Mouse (Mus musculus) myocyte (in vitro differentiated cells): ENCODE data around the gene Nosip. TPM values are rescaled to one million over a fixed set of nuclear protein-coding genes. Genes with fewer than 3 reads are reported as not detected.
A peak's percentile ranks its signal among the peaks of the same experiment; 100 is the strongest.

Source experiments
- H3K27me3 ChIP-seq: one replicate; pipeline ENCODE4 v1.6.1; 2011; ENCODE audit not compliant: control insufficient read depth, insufficient read depth, insufficient read length
- H3K36me3 ChIP-seq: one replicate; pipeline ENCODE4 v1.6.1; 2011; ENCODE audit not compliant: control insufficient read depth, insufficient read depth
- H3K4me2 ChIP-seq: one replicate; pipeline ENCODE4 v1.6.1; 2011; ENCODE audit warnings: low read depth, control low read depth
- H3K4me3 ChIP-seq: one replicate; pipeline ENCODE4 v1.5.1; 2011; ENCODE audit warnings: mild to moderate bottlenecking, control low read depth, moderate library complexity
- H3K79me2 ChIP-seq: one replicate; pipeline ENCODE4 v1.6.1; 2011; ENCODE audit not compliant: control insufficient read depth, insufficient read depth
- H3ac ChIP-seq: one replicate; pipeline ENCODE4 v1.6.1; 2011; ENCODE audit not compliant: control insufficient read depth, insufficient read length
- CEBPB ChIP-seq: IDR thresholded peaks from 2 replicates; pipeline ENCODE4 v1.6.1; 2011; ENCODE audit warnings: mild to moderate bottlenecking, moderate library complexity; ENCODE audit not compliant: poor library complexity, insufficient read depth, severe bottlenecking
- E2F4 ChIP-seq: IDR thresholded peaks from one replicate; pipeline ENCODE4 v1.6.1; 2011; ENCODE audit warnings: mild to moderate bottlenecking, control low read depth, moderate library complexity; ENCODE audit not compliant: insufficient read depth
- MAX ChIP-seq: IDR thresholded peaks from one replicate; pipeline ENCODE4 v1.6.1; 2011; ENCODE audit warnings: low read depth, mild to moderate bottlenecking, control low read depth
- MYOD1 ChIP-seq, 3 experiments: IDR thresholded peaks; one replicate each; pipeline ENCODE4 v1.6.1; 2011; ENCODE audit warnings: control low read depth in 2 of 3, low read depth in 2 of 3, mild to moderate bottlenecking in 2 of 3, moderate library complexity in 1 of 3; ENCODE audit not compliant: insufficient read length in 2 of 3, control insufficient read depth in 1 of 3
- MYOG ChIP-seq, 3 experiments: IDR thresholded peaks; one replicate each; pipeline ENCODE4 v1.6.1; 2011; ENCODE audit warnings: control low read depth in 2 of 3, low read depth in 2 of 3, mild to moderate bottlenecking in 2 of 3; ENCODE audit not compliant: insufficient read length in 2 of 3, control insufficient read depth in 1 of 3, insufficient read depth in 1 of 3
- POLR2A ChIP-seq: IDR thresholded peaks from one replicate; pipeline ENCODE4 v1.6.1; 2011; ENCODE audit warnings: low read depth, mild to moderate bottlenecking, control low read depth, moderate library complexity; ENCODE audit not compliant: insufficient read length
- POLR2AphosphoS2 ChIP-seq: IDR thresholded peaks from one replicate; pipeline ENCODE4 v1.6.1; 2011; ENCODE audit warnings: low read depth, control low read depth; ENCODE audit not compliant: insufficient read length
- REST ChIP-seq: IDR thresholded peaks from one replicate; pipeline ENCODE4 v1.6.1; 2011; ENCODE audit warnings: mild to moderate bottlenecking, control low read depth, moderate library complexity; ENCODE audit not compliant: insufficient read depth, insufficient read length
- SRF ChIP-seq: IDR thresholded peaks from one replicate; pipeline ENCODE4 v1.6.1; 2011; ENCODE audit warnings: low read depth; ENCODE audit not compliant: control insufficient read depth, insufficient read length
- TCF12 ChIP-seq: IDR thresholded peaks from one replicate; pipeline ENCODE4 v1.6.1; 2011; ENCODE audit warnings: mild to moderate bottlenecking, control low read depth; ENCODE audit not compliant: poor library complexity, insufficient read depth, severe bottlenecking
- TCF3 ChIP-seq: IDR thresholded peaks from one replicate; pipeline ENCODE4 v1.6.1; 2011; ENCODE audit warnings: low read depth, control low read depth; ENCODE audit not compliant: insufficient read length
- USF1 ChIP-seq: IDR thresholded peaks from one replicate; pipeline ENCODE4 v1.6.1; 2011; ENCODE audit warnings: low read depth, mild to moderate bottlenecking, control low read depth, moderate library complexity
- polyA plus RNA-seq: library from polyadenylated mRNA; unstranded; fragments of >200 nt; fragmentation: generic; extraction: Trizol; gene quantifications from one replicate; pipeline ENCODE4 v1.2.1, GENCODE M21; 2012; ENCODE audit warnings: missing spikeins

Gene Nosip
- polyA plus RNA-seq, 1 experiment: 66.1 TPM

DNA sequence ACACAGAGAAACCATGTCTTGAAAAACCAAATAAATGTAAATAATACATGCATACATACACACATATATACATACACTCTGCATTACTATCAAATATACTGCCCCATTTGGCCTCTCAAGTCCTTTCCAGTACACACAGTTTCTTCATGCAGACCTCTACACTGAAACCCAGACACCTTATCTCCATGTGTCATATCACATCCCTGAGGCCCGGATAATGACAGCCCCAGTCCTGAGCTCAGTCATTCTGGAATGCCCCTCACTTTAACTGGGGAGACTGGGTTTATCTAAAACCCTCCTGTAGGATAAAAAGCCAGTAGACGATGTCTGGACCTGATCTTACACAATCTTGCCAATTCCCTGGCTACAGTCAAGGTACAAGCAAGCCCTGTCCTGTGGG, 51.2 kb downstream of the Nosip start:
- Histone ChIP-seq H3K79me2 (no peaks in the 10 kb centered on the region), H3K36me3 (peaks cover 6% of the 10 kb centered on the region), H3ac (no peak overlapping the region), H3K27me3 (no peaks in the 10 kb centered on the region), H3K4me3 (no peak overlapping the region), H3K4me2 (no peak overlapping the region)
- TF ChIP-seq MAX: no peak
- no peak for TF ChIP-seq SRF
- TF ChIP-seq TCF12: no peak
- no peak for TF ChIP-seq E2F4
- no peak for TF ChIP-seq TCF3
- TF ChIP-seq POLR2A: no peak
- TF ChIP-seq REST: no peak

GRCm38 (mm10) chr7:45117566-45117965, 55.3 kb downstream of the Nosip start:
- no peaks in the 10 kb centered on the region for H3K27me3 ChIP-seq
- no peak overlapping the region for H3K4me2 ChIP-seq
- peaks cover under 1% of the 10 kb centered on the region for H3K79me2 ChIP-seq
- TF ChIP-seq MYOG (IDR thresholded peaks at IDR 0.05; ENCODE audit: control insufficient read depth in 1 of 3, insufficient read depth in 1 of 3, insufficient read length in 2 of 3, low read depth in 2 of 3): no peak
- no peak for TF ChIP-seq REST
- no peak for TF ChIP-seq TCF3
- H3ac ChIP-seq: no peak overlapping the region
- no peak overlapping the region for H3K4me3 ChIP-seq
- peaks cover 33% of the 10 kb centered on the region for H3K36me3 ChIP-seq

DNA sequence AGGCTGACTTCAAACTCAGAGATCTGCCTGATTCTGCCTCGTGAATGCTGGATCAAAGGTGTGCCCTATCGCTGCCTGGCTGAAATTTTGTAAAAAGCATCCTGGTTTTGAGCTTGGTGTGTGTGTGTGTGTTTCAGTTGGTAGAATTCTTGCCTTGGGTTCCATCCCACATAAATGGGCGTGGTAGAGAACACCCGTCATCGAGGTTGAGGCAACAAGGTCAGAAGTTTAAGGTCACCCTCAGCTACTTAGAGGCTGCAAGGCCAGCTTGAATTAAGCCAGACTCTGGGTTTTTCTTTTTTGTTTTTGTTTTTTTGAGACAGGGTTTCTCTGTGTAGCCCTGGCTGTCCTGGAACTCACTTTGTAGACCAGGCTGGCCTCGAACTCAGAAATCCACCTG, 56.1 kb downstream of the Nosip start:
- H3K36me3 ChIP-seq: peaks cover 39% of the 10 kb centered on the region
- no peak overlapping the region for H3K4me2 ChIP-seq
- no peak overlapping the region for H3ac ChIP-seq
- H3K27me3 ChIP-seq: no peaks in the 10 kb centered on the region
- peaks cover 8% of the 10 kb centered on the region for H3K79me2 ChIP-seq
- H3K4me3 ChIP-seq: no peak overlapping the region
- TF ChIP-seq REST (no peak), MYOD1 (IDR thresholded peaks at IDR 0.05; ENCODE audit: control insufficient read depth in 1 of 3, insufficient read length in 2 of 3, low read depth in 2 of 3) (no peak), USF1 (no peak), MYOG (IDR thresholded peaks at IDR 0.05; ENCODE audit: control insufficient read depth in 1 of 3, insufficient read depth in 1 of 3, insufficient read length in 2 of 3, low read depth in 2 of 3) (no peak), E2F4 (no peak), CEBPB (no peak), MAX (no peak), TCF12 (no peak), POLR2A (no peak), POLR2AphosphoS2 (no peak), SRF (no peak), TCF3 (no peak)

GRCm38 (mm10) chr7:45119780-45120709, 57.8 kb downstream of the Nosip start:
- Histone ChIP-seq H3K27me3 (no peaks in the 10 kb centered on the region), H3K79me2 (peaks cover 16% of the 10 kb centered on the region), H3K4me2 (no peak overlapping the region), H3K4me3 (no peak overlapping the region), H3ac (no peak overlapping the region), H3K36me3 (peaks cover 39% of the 10 kb centered on the region)
- TF ChIP-seq MYOG (IDR thresholded peaks at IDR 0.05; ENCODE audit: control insufficient read depth in 1 of 3, insufficient read depth in 1 of 3, insufficient read length in 2 of 3, low read depth in 2 of 3) (no peak), TCF12 (no peak), REST (no peak), SRF (no peak), MYOD1 (IDR thresholded peaks at IDR 0.05; ENCODE audit: control insufficient read depth in 1 of 3, insufficient read length in 2 of 3, low read depth in 2 of 3) (no peak), POLR2A (no peak), TCF3 (no peak), CEBPB (no peak), E2F4 (no peak), MAX (no peak)

DNA sequence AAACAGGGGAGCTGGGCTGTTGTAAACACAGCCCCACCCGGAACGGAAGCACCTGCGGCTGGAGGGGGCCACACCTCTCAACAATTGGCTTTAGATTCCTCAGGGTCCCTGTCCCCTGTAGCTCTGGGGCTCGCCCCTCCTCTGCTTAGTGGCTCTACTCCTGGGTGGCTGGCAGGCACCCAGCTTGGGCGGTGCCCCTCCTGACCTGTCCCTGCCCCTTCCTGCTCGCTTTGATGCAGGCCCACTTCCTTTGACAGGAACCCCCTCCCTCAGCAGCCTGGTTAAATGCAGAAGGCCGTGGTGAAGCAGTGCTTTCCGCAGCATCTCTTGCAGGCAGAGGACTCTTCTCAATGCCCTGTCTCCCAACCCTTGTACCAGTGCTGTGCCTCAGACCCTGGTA, 59.2 kb downstream of the Nosip start:
- H3K4me3 ChIP-seq: no peak overlapping the region
- H3K4me2 ChIP-seq: no peak overlapping the region
- H3ac ChIP-seq: no peak overlapping the region
- H3K27me3 ChIP-seq: no peaks in the 10 kb centered on the region
- peaks cover 53% of the 10 kb centered on the region for H3K36me3 ChIP-seq
- H3K79me2 ChIP-seq: peaks cover 23% of the 10 kb centered on the region
- peak; percentile 68 for TF ChIP-seq POLR2AphosphoS2
- no peak for TF ChIP-seq POLR2A
- no peak for TF ChIP-seq CEBPB
- no peak for TF ChIP-seq E2F4
